Mouse (Mus musculus) bone marrow macrophage, adult 2 months (primary cell): ENCODE data around the gene Lgalsl.

Source experiments
- CTCF ChIP-seq: IDR thresholded peaks from 2 replicates; pipeline ENCODE4 v1.5.1; 2012; ENCODE audit warnings: low read depth, mild to moderate bottlenecking, low read length, moderate library complexity
- POLR2A ChIP-seq: IDR thresholded peaks from 2 replicates; pipeline ENCODE4 v1.6.1; 2012; ENCODE audit warnings: mild to moderate bottlenecking, low read depth, low read length, borderline replicate concordance

GRCm38 (mm10) chr11:20791334-20791733 lies 39.5 kb downstream of the Lgalsl start:
- TF ChIP-seq CTCF, result no peak
- TF ChIP-seq POLR2A, result no peak
